Mouse (Mus musculus): ENCODE results near the gene Enthd1. TPM values are rescaled to one million over a fixed set of nuclear protein-coding genes. Genes with fewer than 3 reads are reported as not detected.
A peak's percentile ranks its signal among the peaks of the same experiment; 100 is the strongest.
"Not testable (repeated sequence)": the region's sequence is repeated elsewhere in the genome, so short reads cannot be mapped to it uniquely, and the experiment has no call there.

Gene Enthd1
- polyA plus RNA-seq, 1 experiment: 0.05 TPM

- WGBS: 32% methylated on average over 9 of the region's 9 CpGs
- Histone ChIP-seq H3K27ac (ENCODE audit: insufficient read depth, low read length) (no peak overlapping the region), H3K4me1 (ENCODE audit: control insufficient read depth, insufficient read depth, insufficient read length) (peaks cover 25% of the 10 kb centered on the region; the same call in 1 of the 2 replicates), H3K4me3 (ENCODE audit: extremely low read depth, insufficient read depth, insufficient read length) (no peak overlapping the region), H3K27me3 (ENCODE audit: control insufficient read depth, insufficient read depth, low read length) (no peaks in the 10 kb centered on the region), H3K36me3 (ENCODE audit: control insufficient read depth, insufficient read depth, low read length) (no peaks in the 10 kb centered on the region)
- DNase-seq (ENCODE audit: low read depth in 1 of 2, low spot score in 2 of 2): no peak
- TF ChIP-seq POLR2A (IDR thresholded peaks at IDR 0.05; ENCODE audit: low read depth, low read length): no peak
- no peak for TF ChIP-seq CTCF (IDR thresholded peaks at IDR 0.05; ENCODE audit: extremely low read depth, insufficient read depth, insufficient read length, insufficient replicate concordance)
These were observed 47.0 kb downstream of the Enthd1 start for GRCm38 (mm10) chr15:80517996-80518395.

- H3K36me3 ChIP-seq (ENCODE audit: control insufficient read depth, insufficient read depth, low read length): no peaks in the 10 kb centered on the region
- 91% methylated on average over 3 of the region's 3 CpGs for WGBS
- H3K27ac ChIP-seq (ENCODE audit: insufficient read depth, low read length): no peak overlapping the region
- H3K4me3 ChIP-seq (ENCODE audit: extremely low read depth, insufficient read depth, insufficient read length): no peak overlapping the region
- no peak for DNase-seq (ENCODE audit: low read depth in 1 of 2, low spot score in 2 of 2)
- no peak for TF ChIP-seq POLR2A (IDR thresholded peaks at IDR 0.05; ENCODE audit: low read depth, low read length)
- no peak for TF ChIP-seq CTCF (IDR thresholded peaks at IDR 0.05; ENCODE audit: extremely low read depth, insufficient read depth, insufficient read length, insufficient replicate concordance)
- H3K27me3 ChIP-seq (ENCODE audit: control insufficient read depth, insufficient read depth, low read length): no peaks in the 10 kb centered on the region
- H3K4me1 ChIP-seq (ENCODE audit: control insufficient read depth, insufficient read depth, insufficient read length): peaks cover 22% of the 10 kb centered on the region; the same call in 1 of the 2 replicates
These were observed 48.4 kb downstream of the Enthd1 start for GRCm38 (mm10) chr15:80516525-80516924.

- TF ChIP-seq POLR2A (IDR thresholded peaks at IDR 0.05; ENCODE audit: low read depth, low read length): no peak
- no peak for TF ChIP-seq CTCF (IDR thresholded peaks at IDR 0.05; ENCODE audit: extremely low read depth, insufficient read depth, insufficient read length, insufficient replicate concordance)
- Histone ChIP-seq H3K36me3 (ENCODE audit: control insufficient read depth, insufficient read depth, low read length) (no peaks in the 10 kb centered on the region), H3K27me3 (ENCODE audit: control insufficient read depth, insufficient read depth, low read length) (no peaks in the 10 kb centered on the region), H3K4me3 (ENCODE audit: extremely low read depth, insufficient read depth, insufficient read length) (no peak overlapping the region), H3K27ac (ENCODE audit: insufficient read depth, low read length) (no peak overlapping the region), H3K4me1 (ENCODE audit: control insufficient read depth, insufficient read depth, insufficient read length) (peaks cover 4% of the 10 kb centered on the region; the same call in 1 of the 2 replicates)
- no peak for DNase-seq (ENCODE audit: low read depth in 1 of 2, low spot score in 2 of 2)
- 70% methylated on average over 4 of the region's 4 CpGs for WGBS
These were observed 59.9 kb downstream of the Enthd1 start for GRCm38 (mm10) chr15:80505086-80505485.

- H3K27ac ChIP-seq (ENCODE audit: insufficient read depth, low read length); H3K4me3 ChIP-seq (ENCODE audit: extremely low read depth, insufficient read depth, insufficient read length); DNase-seq (ENCODE audit: low read depth in 1 of 2, low spot score in 2 of 2); H3K36me3 ChIP-seq (ENCODE audit: control insufficient read depth, insufficient read depth, low read length); H3K4me1 ChIP-seq (ENCODE audit: control insufficient read depth, insufficient read depth, insufficient read length); H3K27me3 ChIP-seq (ENCODE audit: control insufficient read depth, insufficient read depth, low read length): not testable (repeated sequence)
- WGBS: 82% methylated on average over 4 of the region's 4 CpGs
These were observed 61.8 kb downstream of the Enthd1 start for GRCm38 (mm10) chr15:80503155-80503554.

GRCm38 (mm10) chr15:80502741-80503140, 62.2 kb downstream of the Enthd1 start:
- Histone ChIP-seq H3K27me3 (ENCODE audit: control insufficient read depth, insufficient read depth, low read length) (no peaks in the 10 kb centered on the region), H3K36me3 (ENCODE audit: control insufficient read depth, insufficient read depth, low read length) (no peaks in the 10 kb centered on the region), H3K4me1 (ENCODE audit: control insufficient read depth, insufficient read depth, insufficient read length) (peaks cover 13% of the 10 kb centered on the region), H3K27ac (ENCODE audit: insufficient read depth, low read length) (no peak overlapping the region), H3K4me3 (ENCODE audit: extremely low read depth, insufficient read depth, insufficient read length) (no peak overlapping the region)
- TF ChIP-seq CTCF (IDR thresholded peaks at IDR 0.05; ENCODE audit: extremely low read depth, insufficient read depth, insufficient read length, insufficient replicate concordance) (no peak), POLR2A (IDR thresholded peaks at IDR 0.05; ENCODE audit: low read depth, low read length) (no peak)
- 78% methylated on average over 2 of the region's 2 CpGs for WGBS
- DNase-seq (ENCODE audit: low read depth in 1 of 2, low spot score in 2 of 2): no peak

DNA sequence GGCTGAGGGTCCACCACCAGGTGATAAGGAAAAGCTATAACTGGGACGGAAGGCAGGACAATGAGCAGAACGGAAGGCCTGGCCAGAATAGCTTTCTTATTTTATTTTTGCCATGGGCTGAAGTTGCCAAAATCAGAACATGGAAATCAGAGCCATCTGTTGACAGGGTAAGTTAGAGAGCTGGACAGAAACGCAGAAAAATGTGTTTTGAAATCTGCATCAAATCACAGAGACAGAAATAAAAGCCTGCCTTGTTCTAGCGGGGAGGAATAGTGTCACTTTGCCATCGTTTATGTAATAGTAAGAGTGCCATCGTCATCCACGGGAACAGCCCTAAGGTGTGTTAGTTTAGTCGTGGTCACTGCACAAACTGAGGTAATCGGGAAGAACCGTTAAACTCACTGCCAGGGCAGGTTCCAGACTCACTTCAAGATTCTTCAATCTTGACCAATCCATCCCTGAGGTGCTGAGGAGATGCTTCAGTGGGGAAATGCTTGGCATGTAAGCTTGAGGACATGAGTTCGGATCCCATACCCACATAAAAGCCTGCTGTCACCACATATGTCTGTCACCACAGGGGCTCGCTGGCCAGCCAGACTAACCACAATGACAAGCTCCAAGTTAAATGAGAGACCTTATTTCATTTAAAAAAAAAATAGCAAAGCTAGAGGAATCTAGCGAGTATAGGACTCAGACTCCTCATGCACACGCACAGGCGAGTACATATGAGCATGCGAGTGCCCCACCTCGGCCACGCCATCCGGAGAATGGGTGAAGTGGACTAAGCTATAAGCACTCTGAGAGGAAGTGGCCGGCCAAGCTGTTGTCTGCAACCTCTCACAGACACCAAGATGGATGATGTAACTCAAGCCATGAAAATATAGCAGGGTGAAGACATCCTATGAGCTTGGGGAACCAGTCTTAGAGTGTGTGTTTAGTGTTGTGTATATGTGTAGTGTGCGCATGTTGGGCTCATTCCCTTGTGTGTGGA, 63.6 kb downstream of the Enthd1 start:
- Histone ChIP-seq H3K4me1 (ENCODE audit: control insufficient read depth, insufficient read depth, insufficient read length) (peaks cover 16% of the 10 kb centered on the region), H3K27ac (ENCODE audit: insufficient read depth, low read length) (no peak overlapping the region), H3K36me3 (ENCODE audit: control insufficient read depth, insufficient read depth, low read length) (no peaks in the 10 kb centered on the region), H3K27me3 (ENCODE audit: control insufficient read depth, insufficient read depth, low read length) (no peaks in the 10 kb centered on the region), H3K4me3 (ENCODE audit: extremely low read depth, insufficient read depth, insufficient read length) (no peak overlapping the region)
- WGBS: 83% methylated on average over 21 of the region's 21 CpGs
- TF ChIP-seq CTCF (IDR thresholded peaks at IDR 0.05; ENCODE audit: extremely low read depth, insufficient read depth, insufficient read length, insufficient replicate concordance) (no peak), POLR2A (IDR thresholded peaks at IDR 0.05; ENCODE audit: low read depth, low read length) (no peak)
- no peak for DNase-seq (ENCODE audit: low read depth in 1 of 2, low spot score in 2 of 2)

DNA sequence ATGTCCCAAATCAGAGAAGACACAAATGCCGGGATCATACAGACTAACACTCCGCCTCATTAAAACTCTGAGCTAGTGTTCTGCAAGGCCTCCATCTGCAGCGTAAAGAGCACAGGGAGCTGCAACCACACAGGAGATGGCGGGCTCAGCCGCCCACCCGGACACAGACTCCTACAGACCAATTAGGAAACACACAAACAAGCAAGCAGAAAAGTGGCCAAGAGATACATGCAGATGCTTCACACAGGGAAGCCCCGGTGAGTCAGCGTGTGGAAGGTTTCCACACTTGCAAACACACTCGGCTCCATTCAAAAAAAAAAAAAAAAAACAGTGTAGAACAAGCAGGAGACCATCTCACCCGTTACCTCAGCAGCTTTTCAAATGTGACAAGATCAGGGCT, 64.5 kb downstream of the Enthd1 start:
- 84% methylated on average over 10 of the region's 10 CpGs for WGBS
- Histone ChIP-seq H3K27ac (ENCODE audit: insufficient read depth, low read length) (no peak overlapping the region), H3K4me1 (ENCODE audit: control insufficient read depth, insufficient read depth, insufficient read length) (peaks cover 15% of the 10 kb centered on the region), H3K27me3 (ENCODE audit: control insufficient read depth, insufficient read depth, low read length) (no peaks in the 10 kb centered on the region), H3K4me3 (ENCODE audit: extremely low read depth, insufficient read depth, insufficient read length) (no peak overlapping the region), H3K36me3 (ENCODE audit: control insufficient read depth, insufficient read depth, low read length) (no peaks in the 10 kb centered on the region)
- DNase-seq (ENCODE audit: low read depth in 1 of 2, low spot score in 2 of 2): no peak
- TF ChIP-seq CTCF (IDR thresholded peaks at IDR 0.05; ENCODE audit: extremely low read depth, insufficient read depth, insufficient read length, insufficient replicate concordance) (no peak), POLR2A (IDR thresholded peaks at IDR 0.05; ENCODE audit: low read depth, low read length) (no peak)

GRCm38 (mm10) chr15:80497733-80498132, 67.2 kb downstream of the Enthd1 start:
- not testable (repeated sequence) for H3K36me3 ChIP-seq (ENCODE audit: control insufficient read depth, insufficient read depth, low read length); H3K27me3 ChIP-seq (ENCODE audit: control insufficient read depth, insufficient read depth, low read length); H3K27ac ChIP-seq (ENCODE audit: insufficient read depth, low read length); H3K4me3 ChIP-seq (ENCODE audit: extremely low read depth, insufficient read depth, insufficient read length)
- peak; percentile 49 to 56 for DNase-seq (ENCODE audit: low read depth in 1 of 2, low spot score in 2 of 2)
- 8% methylated on average over 3 of the region's 3 CpGs for WGBS
- H3K4me1 ChIP-seq (ENCODE audit: control insufficient read depth, insufficient read depth, insufficient read length): peaks cover 12% of the 10 kb centered on the region

All from spleen, adult 2 months (tissue).